Mouse (Mus musculus): ENCODE measurements around the gene Dusp12. TPM values are rescaled to one million over a fixed set of nuclear protein-coding genes. Genes with fewer than 3 reads are reported as not detected.

Dusp12 gene
- polyA plus RNA-seq, 1 experiment from 2014 or later: 24.9 TPM

DNA sequence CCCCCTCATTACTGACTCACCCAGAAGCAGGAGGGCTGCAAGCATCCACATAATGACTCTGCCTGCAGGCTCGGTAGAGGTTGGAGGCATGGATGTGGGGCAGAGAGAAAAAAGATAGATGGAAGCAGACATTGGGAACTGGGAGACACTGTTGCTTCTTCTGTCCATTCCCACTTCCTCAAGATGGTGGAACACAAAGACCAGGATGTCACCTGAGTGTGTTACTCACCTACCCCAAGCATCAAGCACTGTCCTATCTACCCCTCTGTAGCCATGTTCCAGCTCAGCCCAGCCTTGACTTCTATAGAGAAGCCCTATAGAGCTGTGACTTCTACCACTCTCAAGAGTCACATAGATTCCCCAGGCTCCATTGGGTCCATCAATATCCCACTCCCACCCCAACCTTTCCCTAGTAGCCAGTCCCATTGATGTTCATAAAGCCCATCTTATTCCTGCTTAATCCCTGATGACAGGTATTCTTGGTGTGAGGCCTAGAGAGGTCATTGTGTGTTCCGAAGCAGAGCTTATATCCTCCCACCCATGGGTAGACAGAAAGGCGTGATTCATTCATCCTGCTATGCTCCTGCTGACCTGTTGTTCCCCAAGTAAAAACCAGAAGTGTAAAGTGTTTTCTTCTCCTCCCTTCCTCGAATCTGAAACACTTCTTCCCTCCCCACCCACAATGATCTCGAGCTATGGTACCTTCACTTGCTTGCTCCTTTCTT lies 27.7 kb upstream of the Dusp12 start, which contains the start of gene Fcrlb:
Gene Fcrlb, minus strand, starts transcription at position 51 of the 725 bp plus-strand sequence.
- Histone ChIP-seq H3K9ac (no peak within 1 kb of the TSS), H3K4me2 (no peak within 1 kb of the TSS), H3K36me3 (no peaks in the 10 kb centered on the region), H3K9me3 (peaks cover 3% of the 10 kb centered on the region; the same call in 1 of the 2 replicates), H3K4me1 (peaks cover 23% of the 10 kb centered on the region), H3K27me3 (replicated peaks) (peaks cover 57% of the 10 kb centered on the region), H3K27ac (replicated peaks) (no peak within 1 kb of the TSS), H3K4me3 (no peak within 1 kb of the TSS)
- no peak for ATAC-seq (ENCODE audit: extremely low read depth, insufficient number of reproducible peaks, low FRiP score, low TSS enrichment)
- WGBS: 65% methylated on average over 5 of the region's 5 CpGs

DNA sequence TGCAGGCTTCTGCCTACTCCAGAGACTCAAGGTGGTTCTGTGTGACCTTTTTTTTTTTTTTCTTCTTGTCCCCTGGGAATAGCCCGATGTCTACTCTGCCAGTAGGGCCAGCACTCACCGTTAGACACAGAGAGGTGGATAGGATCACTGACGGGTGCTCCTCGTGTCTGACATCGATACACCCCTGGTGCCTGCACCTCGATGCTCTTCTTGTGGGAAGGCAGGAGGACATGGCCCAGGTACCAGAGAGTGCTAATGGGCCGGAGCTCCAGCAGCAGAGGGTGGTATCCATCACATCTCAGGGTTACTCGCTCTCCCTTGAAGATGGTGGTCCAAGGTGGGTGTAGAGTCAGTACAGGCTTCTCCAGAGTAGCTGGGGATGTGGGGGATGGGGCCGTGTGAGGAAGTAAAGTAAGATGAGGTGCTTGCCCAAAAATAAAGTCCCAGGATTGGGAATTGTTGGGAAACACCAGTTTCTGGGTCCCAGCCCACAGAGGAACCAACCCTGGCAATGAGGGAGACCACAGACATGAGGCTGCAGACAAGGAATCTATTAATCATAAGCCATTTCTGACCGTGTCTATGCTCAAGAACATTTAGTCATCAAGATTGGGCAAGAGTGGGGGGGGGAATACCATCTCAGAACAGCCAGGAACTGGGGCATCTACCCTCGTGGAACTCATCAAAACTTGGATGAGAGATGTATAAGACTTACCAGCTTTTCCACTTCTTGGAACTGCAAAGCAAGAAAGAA lies 26.7 kb upstream of the Dusp12 start:
- H3K4me2 ChIP-seq: no peak overlapping the region
- H3K9me3 ChIP-seq: peaks cover 3% of the 10 kb centered on the region; the same call in 1 of the 2 replicates
- peaks cover 66% of the 10 kb centered on the region for H3K27me3 ChIP-seq (replicated peaks)
- peaks cover 32% of the 10 kb centered on the region for H3K4me1 ChIP-seq
- H3K36me3 ChIP-seq: no peaks in the 10 kb centered on the region
- H3K27ac ChIP-seq (replicated peaks): no peak overlapping the region
- no peak overlapping the region for H3K4me3 ChIP-seq
- no peak for ATAC-seq (ENCODE audit: extremely low read depth, insufficient number of reproducible peaks, low FRiP score, low TSS enrichment)
- H3K9ac ChIP-seq: no peak overlapping the region
- WGBS: 76% methylated on average over 11 of the region's 11 CpGs

DNA sequence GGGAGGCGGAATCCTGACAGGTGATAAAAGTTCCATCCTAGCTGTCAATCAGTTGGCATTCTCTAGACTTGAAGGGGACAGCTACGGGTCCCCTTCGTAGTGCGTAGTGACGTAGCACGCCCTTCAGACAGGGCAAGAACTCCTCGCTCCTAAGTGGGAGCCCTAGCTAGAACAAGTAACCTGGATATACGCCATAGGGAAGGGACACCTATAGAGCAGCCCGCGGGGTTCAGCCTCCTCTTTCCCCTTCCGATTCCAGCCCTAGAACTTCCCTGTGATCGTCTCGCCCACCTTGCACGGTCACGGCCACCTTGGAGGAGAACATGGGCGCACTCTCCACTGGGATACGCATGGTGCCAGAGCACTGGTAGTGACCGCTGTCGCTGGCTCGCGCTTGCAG lies 23.0 kb upstream of the Dusp12 start:
- Histone ChIP-seq H3K27ac (replicated peaks) (no peak overlapping the region), H3K36me3 (no peaks in the 10 kb centered on the region), H3K4me2 (peak overlapping the region; percentile 94), H3K27me3 (replicated peaks) (peaks cover 91% of the 10 kb centered on the region), H3K9ac (peak overlapping the region; percentile 75), H3K4me1 (peaks cover 16% of the 10 kb centered on the region), H3K9me3 (no peaks in the 10 kb centered on the region), H3K4me3 (peak overlapping the region; percentile 60)
- no peak for ATAC-seq (ENCODE audit: extremely low read depth, insufficient number of reproducible peaks, low FRiP score, low TSS enrichment)
- WGBS: 3% methylated on average over 21 of the region's 21 CpGs

DNA sequence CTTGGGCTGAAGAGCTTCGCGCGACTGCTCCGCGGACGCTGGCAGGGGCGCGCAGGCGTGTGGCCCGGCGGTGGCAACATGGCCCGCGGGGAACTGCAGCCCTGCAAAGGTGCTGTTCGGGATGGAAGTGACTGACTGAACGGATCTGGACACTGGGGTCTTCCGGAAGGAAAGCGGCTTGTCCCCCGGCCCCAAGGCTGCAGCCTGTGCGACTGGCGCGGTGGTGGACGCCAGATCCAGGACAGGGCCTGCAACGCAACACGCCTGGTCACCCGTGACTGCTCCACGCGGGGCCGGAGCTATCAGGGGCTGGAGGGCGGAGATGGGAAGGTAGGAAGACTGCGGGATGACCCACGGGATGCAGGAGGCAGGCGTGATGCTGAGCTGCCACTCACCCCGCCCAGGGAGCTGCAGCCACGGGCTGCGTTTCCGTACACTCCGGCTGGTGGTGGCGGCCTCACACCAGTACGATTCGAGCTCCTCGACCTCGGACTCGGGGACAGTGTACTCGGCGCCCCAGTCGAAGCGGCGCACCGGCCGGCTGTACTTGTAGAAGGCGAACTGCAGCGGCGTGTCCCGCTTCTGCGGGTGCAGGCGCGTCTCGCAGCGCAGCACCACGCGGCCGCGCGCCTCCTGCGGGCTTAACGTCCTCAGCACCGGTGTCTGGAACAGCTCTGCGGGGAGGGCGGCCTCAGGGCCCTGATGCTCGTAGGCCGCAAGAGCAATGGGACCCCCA lies 22.3 kb upstream of the Dusp12 start:
- Histone ChIP-seq H3K4me2 (peak overlapping the region; percentile 94), H3K4me1 (peaks cover 16% of the 10 kb centered on the region), H3K27me3 (replicated peaks) (peaks cover 91% of the 10 kb centered on the region), H3K9me3 (no peaks in the 10 kb centered on the region), H3K36me3 (no peaks in the 10 kb centered on the region), H3K9ac (peak overlapping the region; percentile 75), H3K27ac (replicated peaks) (no peak overlapping the region), H3K4me3 (peak overlapping the region; percentile 60)
- ATAC-seq (ENCODE audit: extremely low read depth, insufficient number of reproducible peaks, low FRiP score, low TSS enrichment): no peak
- WGBS: under 1% methylated on average over 71 of the region's 71 CpGs

DNA sequence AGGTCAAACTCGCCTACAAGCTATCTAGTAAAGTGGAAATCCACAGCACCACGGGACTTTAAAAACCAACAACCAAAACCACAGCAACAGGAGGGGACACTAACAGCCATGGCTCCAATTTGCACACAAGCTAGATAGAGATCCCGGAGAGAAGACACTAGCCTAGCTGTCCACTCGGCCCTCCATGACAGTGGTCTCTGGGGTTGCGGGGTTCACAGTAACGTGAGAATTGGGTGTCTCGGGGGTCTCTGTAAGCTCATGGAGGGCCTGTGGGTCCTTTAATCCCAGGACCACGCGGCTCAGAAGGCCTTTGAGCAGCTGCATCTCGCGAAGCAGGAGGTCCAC lies 21.7 kb upstream of the Dusp12 start:
- Histone ChIP-seq H3K36me3 (no peaks in the 10 kb centered on the region), H3K27ac (replicated peaks) (no peak overlapping the region), H3K4me2 (peak overlapping the region; percentile 94), H3K4me3 (peak overlapping the region; percentile 60), H3K4me1 (peaks cover 16% of the 10 kb centered on the region), H3K9ac (peak overlapping the region; percentile 75), H3K9me3 (no peaks in the 10 kb centered on the region), H3K27me3 (replicated peaks) (peaks cover 91% of the 10 kb centered on the region)
- 23% methylated on average over 11 of the region's 11 CpGs for WGBS
- no peak for ATAC-seq (ENCODE audit: extremely low read depth, insufficient number of reproducible peaks, low FRiP score, low TSS enrichment)

DNA sequence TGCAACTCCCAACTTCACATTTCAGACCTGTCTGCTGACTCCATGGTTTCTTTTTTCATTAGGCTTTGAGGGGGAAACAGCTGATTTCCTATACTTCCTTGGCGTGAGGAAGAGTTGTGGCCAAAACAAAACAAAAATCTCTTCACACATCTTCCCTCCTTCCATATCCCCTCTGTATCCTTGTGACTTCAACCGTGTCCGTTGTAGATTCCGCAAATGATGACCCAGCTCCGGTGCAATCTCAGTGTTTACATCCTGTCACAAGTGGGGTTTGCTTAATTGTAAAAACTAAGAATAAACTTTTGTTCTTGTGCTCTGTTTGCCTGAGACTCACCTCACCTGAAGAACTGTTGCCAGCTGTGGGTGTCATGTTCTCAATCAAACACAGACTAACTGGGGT lies 18.1 kb upstream of the Dusp12 start:
- no peak overlapping the region for H3K9ac ChIP-seq
- H3K4me3 ChIP-seq: no peak overlapping the region
- 46% methylated on average over 5 of the region's 5 CpGs for WGBS
- H3K27ac ChIP-seq (replicated peaks): no peak overlapping the region
- H3K36me3 ChIP-seq: no peaks in the 10 kb centered on the region
- H3K4me1 ChIP-seq: peaks cover 17% of the 10 kb centered on the region
- ATAC-seq (ENCODE audit: extremely low read depth, insufficient number of reproducible peaks, low FRiP score, low TSS enrichment): no peak
- H3K4me2 ChIP-seq: no peak overlapping the region
- H3K9me3 ChIP-seq: no peaks in the 10 kb centered on the region
- H3K27me3 ChIP-seq (replicated peaks): peaks cover 81% of the 10 kb centered on the region

DNA sequence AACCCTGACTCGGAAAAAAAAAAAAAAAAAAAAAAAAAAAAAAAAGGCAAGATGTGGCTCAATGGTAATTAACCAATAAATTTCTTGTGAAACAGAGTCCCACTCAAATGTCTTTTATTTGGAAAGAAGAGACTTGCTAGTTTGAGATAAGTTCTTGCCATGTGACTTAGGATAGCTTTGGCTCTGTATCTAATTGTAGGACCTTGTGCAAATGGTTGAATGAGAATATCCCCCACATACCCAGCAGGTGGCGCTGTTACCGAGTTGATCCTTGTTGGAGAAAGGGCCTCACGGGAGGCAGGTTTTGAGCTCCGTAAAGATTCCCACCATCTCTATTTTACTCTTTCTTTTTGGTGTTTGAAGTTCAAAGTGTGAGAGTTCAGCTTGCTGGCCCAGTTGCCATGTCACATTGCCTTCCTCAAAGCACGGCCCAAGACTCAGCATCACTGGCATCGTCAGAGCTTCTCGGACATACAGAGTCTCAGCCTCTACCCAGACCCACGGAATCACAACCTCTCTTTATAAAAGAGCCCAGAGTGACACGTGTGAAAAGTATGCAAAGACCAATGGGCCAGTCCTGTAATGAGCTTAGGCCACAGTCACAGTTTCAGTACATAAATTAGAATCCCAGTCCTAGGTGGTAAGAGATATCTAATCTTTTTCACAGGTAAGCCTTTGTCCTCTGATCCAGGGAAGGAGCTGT lies 16.3 kb upstream of the Dusp12 start:
- Histone ChIP-seq H3K4me1 (peaks cover 3% of the 10 kb centered on the region), H3K4me3 (peak overlapping the region; percentile 17; the same call in 1 of the 2 replicates), H3K9ac (no peak overlapping the region), H3K27ac (replicated peaks) (no peak overlapping the region), H3K9me3 (no peaks in the 10 kb centered on the region), H3K36me3 (no peaks in the 10 kb centered on the region), H3K4me2 (peak overlapping the region; percentile 56), H3K27me3 (replicated peaks) (peaks cover 74% of the 10 kb centered on the region)
- WGBS: 33% methylated on average over 10 of the region's 10 CpGs
- no peak for ATAC-seq (ENCODE audit: extremely low read depth, insufficient number of reproducible peaks, low FRiP score, low TSS enrichment)

DNA sequence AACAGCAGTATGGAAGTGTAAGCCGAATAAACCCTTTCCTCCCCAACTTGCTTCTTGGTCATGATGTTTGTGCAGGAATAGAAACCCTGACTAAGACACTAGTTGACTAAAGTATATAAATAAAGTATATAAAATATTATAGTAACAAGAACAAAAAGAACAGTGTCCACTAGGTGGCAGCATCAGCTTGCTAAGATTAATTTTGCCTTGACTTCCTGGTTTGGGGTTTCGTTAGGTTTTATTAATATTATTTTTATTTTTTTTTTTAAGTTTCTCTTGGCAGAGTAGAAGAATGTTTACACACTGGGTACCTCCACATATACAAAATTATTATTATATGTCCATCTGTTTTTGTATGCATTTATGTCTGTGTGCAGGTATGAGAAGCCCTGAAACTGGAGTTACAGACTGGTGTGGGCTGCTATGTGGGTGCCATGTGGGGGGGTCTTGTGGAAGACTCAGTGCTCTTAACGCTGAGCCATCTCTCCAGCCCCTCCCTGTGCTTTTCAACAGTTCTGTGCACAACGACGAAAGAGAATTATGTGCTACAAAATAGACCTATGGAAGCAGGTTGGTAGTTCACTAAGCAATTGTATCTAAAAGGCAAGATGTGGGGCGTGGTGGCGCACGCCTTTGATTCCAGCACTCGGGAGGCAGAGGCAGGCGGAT lies 15.6 kb upstream of the Dusp12 start:
- 26% methylated on average over 10 of the region's 10 CpGs for WGBS
- peaks cover 67% of the 10 kb centered on the region for H3K27me3 ChIP-seq (replicated peaks)
- H3K27ac ChIP-seq (replicated peaks): no peak overlapping the region
- H3K36me3 ChIP-seq: no peaks in the 10 kb centered on the region
- H3K4me2 ChIP-seq: peak overlapping the region; percentile 56
- H3K4me1 ChIP-seq: peaks cover 3% of the 10 kb centered on the region
- H3K9me3 ChIP-seq: no peaks in the 10 kb centered on the region
- ATAC-seq (ENCODE audit: extremely low read depth, insufficient number of reproducible peaks, low FRiP score, low TSS enrichment): no peak
- 0 out of 2 replicates have a peak overlapping the region, but pooled peaks have one; percentile 44 for H3K9ac ChIP-seq
- 0 out of 2 replicates have a peak overlapping the region, but pooled peaks have one; percentile 17 for H3K4me3 ChIP-seq

DNA sequence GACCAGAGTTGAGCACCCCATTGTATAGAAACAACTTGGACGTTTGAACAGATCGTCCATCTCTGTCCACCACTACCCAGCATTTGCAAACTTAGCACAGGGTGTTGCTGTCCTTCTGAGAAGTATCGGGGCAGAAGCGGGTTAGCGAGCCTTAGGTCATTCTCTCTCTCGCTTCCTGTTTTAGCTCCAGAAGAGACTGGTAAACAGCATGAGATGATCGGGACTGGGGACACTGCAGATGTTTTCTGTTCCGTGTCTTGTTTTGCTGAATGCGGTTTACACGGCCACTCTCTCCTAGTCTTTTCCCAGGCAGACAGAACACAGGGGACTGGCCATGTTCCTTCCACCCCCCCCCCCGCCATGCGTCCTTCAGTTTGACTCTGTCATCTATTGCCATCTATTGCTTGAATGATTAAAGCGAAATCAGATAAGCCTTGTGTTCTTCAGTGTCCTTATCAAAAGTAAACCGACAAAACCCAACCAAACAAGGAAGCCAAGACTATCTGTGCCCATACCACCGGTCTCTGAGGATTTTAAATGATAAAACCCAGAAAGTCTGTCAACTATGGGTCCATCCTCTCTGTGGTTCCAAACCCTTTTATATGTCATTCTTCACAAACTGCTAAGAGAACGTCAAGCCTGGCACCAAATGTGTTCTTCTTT lies 13.2 kb upstream of the Dusp12 start:
- WGBS: 59% methylated on average over 16 of the region's 16 CpGs
- Histone ChIP-seq H3K27ac (replicated peaks) (no peak overlapping the region), H3K27me3 (replicated peaks) (peaks cover 53% of the 10 kb centered on the region), H3K9me3 (no peaks in the 10 kb centered on the region), H3K4me1 (peaks cover 3% of the 10 kb centered on the region), H3K36me3 (no peaks in the 10 kb centered on the region), H3K4me2 (no peak overlapping the region), H3K9ac (no peak overlapping the region), H3K4me3 (no peak overlapping the region)
- no peak for ATAC-seq (ENCODE audit: extremely low read depth, insufficient number of reproducible peaks, low FRiP score, low TSS enrichment)

DNA sequence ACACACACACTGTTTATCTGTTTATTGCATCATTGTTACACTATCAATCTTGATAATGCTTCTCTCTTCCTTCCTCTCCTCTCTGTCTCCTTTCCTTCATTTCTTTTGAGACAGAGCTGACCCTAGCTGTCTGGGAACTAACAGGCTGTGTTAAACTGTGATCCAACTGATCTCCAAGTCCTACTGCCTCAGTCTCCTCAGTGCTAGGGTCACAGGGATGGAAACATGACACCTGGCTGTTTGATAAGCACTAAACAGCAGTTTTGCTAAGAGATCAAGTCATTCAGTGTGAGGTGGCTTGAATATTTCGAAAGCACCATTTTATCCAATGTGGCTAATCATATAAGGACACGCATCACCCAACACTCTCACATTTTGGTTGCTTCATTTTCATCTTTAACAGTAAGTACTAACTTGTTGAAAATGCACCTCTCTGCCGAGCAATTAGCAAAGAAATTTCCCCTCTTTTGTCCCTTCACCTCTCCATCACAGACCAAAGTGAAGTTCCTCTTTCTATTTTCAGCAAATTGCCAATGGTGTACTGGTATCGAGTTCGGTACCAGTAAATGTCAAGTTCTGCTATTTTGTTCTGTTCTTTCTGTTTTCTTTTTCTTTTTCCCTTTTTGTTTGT lies 11.4 kb upstream of the Dusp12 start:
- Histone ChIP-seq H3K27ac (replicated peaks) (no peak overlapping the region), H3K9me3 (no peaks in the 10 kb centered on the region), H3K27me3 (replicated peaks) (peaks cover 35% of the 10 kb centered on the region), H3K4me1 (peaks cover 3% of the 10 kb centered on the region), H3K4me2 (no peak overlapping the region), H3K9ac (no peak overlapping the region), H3K36me3 (no peaks in the 10 kb centered on the region), H3K4me3 (no peak overlapping the region)
- no peak for ATAC-seq (ENCODE audit: extremely low read depth, insufficient number of reproducible peaks, low FRiP score, low TSS enrichment)
- WGBS: 73% methylated on average over 5 of the region's 5 CpGs
